Mouse (Mus musculus) thymus, postnatal 10 days (tissue): Measurements from ENCODE around the gene Gm17651.
A peak's percentile ranks its signal among the peaks of the same experiment; 100 is the strongest.

Experiments
- DNase-seq, 2 experiments: peaks; one replicate each; pipeline ENCODE4 v3.0.0; 2021; ENCODE audit warnings: low spot score in 2 of 2

Gm17651 gene

GRCm38 (mm10) chr3:97629941-97630340 is 44.6 kb downstream of the Gm17651 start:
- DNase-seq = no peak

GRCm38 (mm10) chr3:97628391-97629001 is 46.0 kb downstream of the Gm17651 start, which contains the start of gene Fmo5:
Fmo5 (plus strand) TSS chr3:97628804.
- DNase-seq = peak; percentile 63 to 73

GRCm38 (mm10) chr3:97627893-97628292 is 46.6 kb downstream of the Gm17651 start:
- DNase-seq = no peak

- no peak for DNase-seq
These were observed 49.9 kb downstream of the Gm17651 start for GRCm38 (mm10) chr3:97624611-97625010.
